Mouse (Mus musculus) heart, adult 18-20 months (tissue): ENCODE results near the gene Actr10. TPM values are rescaled to one million over a fixed set of nuclear protein-coding genes. Genes with fewer than 3 reads are reported as not detected.

Experiments used
- DNase-seq, 2 experiments: peaks; one replicate each; pipeline ENCODE4 v3.0.0; 2021 to 2022; ENCODE audit warnings: mixed read lengths in 1 of 2
- total RNA-seq, 2 experiments: library from RNA; stranded (reverse); gene quantifications; 2 replicates each; pipeline ENCODE4 v1.2.3; 2021

Actr10 gene
- total RNA-seq, 2 experiments from 2014 or later, result 131 to 141 TPM

DNA sequence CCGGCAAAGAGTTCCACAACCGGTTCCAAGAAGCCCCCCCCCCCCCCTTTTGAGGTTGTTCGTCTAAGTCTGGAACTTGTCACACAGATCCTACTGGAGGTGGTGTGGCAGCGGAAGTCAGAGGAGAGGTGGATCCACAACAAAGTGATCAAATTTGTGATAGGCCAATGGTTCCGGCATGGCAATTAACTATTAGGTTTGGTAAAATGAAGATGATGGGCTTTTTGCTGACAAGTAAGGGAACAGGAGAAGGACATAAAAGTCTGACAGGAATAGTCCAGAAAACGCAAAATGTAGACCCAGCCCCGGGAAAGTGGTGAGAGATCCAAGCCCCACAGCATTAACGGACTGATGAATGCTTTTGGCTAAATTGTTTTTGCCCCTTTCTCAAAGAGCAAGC is 29.9 kb downstream of the Actr10 start:
- no peak for DNase-seq

DNA sequence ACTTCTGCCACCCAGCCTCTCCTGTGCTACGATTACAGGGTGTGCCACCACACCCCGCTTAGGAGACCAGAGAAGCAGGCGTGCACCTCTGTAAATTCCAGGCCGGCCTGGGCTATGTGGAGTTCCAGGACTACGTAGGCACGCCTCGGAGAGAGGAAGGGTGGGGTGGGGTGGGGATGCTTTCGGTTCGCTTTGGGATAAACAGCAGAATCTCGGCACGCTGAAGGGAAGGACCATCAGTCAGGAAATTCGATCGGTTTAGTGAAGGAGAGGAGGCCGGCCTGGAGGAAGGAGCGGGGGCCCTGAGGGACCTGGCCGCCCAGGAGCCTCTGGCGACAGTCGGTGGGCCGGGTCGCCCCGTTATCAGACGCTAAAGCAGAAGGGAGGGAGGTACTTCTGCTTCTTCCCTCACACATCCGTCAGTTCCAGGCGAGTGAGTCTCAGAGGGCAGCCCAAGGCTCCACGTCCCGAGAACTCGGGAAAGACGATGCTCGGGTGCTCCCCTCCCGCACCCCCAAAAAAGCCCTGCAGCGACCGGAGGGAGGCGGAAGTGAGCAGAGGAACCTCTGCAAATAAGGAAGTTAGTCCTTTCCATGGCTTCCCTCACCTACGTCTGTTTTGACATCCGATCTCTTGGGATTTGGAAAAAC is 30.6 kb downstream of the Actr10 start:
- peak; percentile 86 to 90 for DNase-seq

DNA sequence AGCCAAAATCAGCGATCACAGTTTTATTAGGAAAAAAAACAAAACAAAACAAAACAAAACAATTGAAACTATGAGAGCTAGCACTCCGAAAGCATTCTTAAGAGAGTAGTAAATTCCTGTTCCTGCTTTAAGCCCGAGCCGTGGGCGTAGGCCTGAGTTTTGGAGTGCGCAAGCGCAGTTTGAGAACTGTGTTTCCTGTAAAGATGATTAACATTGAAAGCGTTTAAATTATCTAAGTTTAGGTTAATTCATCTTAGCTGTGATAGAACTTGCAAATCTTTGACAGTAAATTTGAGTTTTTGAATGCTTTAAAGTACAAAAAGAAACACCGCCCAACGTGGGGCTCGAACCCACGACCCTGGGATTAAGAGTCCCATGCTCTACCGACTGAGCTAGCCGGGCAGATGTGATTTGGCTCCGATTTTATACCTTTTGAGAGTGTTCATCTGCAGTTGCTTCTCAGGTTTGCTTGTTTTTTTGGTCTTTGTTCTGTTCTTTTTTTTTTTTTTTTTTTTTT is 31.2 kb downstream of the Actr10 start:
- DNase-seq, result peak; percentile 88 to 95

DNA sequence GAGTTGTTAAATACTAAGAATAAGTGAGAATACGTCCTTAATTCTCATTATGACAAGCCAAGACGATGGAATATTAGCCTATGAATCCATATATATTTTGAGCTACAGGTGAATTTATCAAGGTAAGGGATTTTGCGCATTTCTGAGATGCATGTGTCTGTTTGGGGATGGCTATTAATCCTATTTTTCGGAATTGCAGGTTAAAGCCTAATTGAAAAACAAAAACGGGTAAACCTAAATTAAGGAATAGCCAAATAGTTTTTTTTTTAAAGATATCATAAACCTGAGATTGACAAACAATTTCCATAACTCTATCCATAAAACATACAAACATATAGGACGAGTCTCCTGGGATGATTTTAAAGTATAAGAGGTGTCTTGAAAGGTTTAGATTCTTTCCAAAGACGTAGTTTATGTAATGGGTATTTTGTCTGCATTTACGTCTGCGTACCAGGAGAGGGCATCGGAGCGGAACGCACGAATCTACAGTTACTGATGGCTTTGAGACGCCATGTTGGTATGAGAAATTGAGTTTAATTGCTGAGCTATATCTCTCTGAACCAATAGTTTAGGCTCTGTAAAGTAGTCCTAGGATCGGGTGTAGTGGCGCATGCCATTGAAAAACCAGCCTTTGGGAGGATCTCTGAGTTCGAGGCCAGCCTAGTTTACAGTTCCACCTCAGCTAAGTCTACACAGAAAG is 32.0 kb downstream of the Actr10 start:
- DNase-seq, result peak; percentile 71 to 76

DNA sequence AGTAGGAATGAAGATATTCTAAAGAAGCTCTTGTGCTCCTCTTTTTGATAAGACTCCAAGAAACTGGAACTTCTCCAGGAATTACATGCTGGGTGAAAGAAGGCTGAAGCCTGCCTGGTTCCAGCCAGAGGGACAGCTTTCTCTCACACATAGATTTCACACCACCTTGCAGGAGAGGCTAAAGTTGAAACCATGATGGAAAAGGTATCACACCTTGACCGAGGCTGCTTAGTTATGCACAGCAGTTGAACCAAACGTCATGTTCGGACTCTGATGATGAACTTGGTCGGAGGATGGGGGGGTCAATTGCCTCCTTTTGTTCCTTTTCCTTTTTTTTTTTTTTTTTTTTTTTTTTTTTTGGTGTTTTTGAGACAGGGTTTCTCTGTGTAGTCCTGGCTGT is 36.2 kb downstream of the Actr10 start:
- DNase-seq, result no peak

DNA sequence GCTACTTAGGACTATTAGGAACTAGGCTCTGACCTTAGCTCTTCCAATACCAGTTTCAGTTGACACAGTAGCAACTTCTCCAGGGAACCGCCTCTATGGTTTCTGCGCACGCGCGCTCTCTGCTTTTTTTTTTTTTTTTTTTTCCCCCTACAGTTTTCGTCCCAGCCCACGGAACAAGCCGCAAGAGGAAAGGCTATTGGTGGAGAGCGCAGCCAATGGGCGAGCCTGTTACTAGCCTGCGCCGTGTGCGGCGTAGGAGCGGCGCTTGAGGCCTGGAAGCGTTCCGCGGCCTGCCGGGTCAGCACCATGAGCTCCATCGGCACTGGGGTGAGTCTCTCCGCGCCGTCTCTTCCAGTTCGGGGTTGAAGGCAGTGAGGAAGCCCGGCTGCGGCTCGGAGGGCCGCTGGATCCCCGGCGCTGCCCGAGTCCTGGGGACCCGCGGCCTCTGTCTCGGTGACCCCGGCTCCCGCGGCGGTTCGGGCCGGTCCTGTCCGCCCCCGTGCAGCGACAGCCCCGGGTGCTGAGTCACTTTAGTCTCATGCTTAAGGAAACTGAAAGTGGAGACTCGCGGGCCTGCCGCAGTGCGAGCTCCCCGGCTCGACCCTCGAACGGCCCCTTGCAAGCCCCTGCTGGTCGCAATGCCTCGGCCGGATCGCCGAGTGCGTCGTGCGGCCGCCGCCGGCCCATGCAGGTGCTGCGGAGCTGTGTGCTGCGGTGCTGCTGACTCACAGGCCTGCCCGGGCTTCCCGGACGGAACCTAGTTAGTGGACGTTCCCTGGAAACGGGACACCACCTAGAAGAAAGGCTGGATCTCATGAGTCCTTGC is 37.0 kb downstream of the Actr10 start, which contains the start of gene Psma3:
Gene Psma3 (plus strand): TSS at position 181 of the 826 bp plus-strand sequence.
- peak; percentile 93 to 96 for DNase-seq

DNA sequence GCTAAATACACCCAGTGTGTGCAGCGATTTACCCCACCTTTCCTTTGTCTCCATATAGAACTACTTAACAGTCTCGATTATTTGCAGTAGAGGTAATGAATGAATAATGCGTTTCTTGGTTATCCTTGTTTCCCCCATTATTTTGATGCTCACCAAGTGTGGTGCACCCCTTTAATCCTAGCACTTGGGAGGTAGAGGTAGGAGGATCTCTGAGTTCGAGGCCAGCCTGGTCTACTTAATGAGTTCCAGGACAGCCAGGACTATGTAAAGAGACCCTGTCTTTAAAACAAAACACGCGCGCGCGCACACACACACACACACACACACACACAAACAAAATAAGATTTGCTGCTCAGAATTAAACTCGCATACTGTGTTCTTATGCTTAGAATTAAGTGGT is 37.7 kb downstream of the Actr10 start:
- DNase-seq, result no peak

DNA sequence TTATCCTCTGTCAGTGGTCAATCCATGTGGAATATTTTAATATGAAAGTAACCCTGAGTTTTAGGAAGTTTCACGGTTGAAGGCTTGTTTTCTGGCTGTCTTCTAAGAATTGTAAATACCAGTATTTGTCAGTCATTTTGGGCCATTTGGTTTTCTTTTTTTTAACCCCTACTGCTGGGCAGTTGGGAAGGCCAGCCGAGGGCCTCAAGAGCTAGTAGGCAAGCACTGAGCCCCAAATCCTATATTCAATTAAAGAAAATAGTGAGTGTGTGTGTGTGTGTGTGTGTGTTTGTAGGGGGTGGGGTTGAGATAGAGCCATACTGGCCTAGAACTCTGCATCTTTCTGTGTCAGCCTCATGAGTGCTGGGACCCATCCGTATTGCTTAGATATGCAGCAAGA is 38.2 kb downstream of the Actr10 start:
- no peak for DNase-seq

DNA sequence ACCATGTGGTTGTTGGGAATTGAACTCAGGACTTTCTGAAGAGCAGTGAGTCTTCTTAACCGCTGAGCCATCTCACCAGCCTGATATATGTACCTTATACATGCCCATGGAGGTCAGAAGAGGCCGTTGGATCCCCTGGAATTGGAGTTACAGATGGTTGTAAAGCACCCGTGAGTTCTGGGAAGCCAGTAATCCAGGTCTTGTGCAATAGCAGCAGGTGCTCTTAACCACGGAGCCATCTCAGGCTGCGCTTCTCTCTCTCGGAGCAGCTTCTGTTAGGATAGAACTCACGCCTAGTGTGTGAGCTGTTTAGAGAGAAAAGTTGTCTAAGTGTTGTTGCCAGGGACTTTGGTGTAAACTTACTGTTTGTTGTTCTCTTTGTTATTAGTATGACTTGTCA is 40.7 kb downstream of the Actr10 start:
- no peak for DNase-seq

DNA sequence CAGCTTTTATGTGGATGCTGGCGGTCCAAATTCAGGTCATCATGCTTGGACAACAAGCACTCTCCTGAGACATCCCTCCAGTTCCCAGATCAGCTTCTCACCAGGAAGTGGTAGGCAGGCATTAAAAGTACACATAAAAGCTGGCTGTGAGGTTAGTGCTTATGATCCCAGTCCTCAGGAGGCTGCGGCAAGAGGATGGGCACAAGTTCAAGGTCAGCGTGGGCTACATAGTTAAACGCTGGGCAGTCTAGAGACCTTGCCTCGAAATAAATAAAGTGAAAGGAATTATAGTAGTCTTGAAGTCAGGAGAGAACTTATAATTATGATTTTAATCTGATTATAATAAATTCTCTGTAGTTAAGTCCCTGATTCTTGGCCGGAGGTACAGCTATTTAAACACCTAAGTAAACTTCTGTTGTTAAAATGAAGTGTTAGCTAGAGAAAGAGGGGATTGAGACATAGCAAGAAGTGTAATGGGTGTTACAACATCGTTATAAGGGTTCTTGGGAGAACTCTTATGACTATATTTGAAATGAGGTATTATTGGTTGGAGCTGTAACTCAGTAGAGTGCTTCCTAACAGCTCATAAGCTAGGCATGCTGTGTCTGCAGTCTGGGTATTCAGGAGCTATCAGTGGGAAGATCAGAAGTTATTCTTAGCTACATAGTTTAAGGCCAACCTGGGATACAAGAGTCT is 47.3 kb downstream of the Actr10 start:
- DNase-seq, result no peak

DNA sequence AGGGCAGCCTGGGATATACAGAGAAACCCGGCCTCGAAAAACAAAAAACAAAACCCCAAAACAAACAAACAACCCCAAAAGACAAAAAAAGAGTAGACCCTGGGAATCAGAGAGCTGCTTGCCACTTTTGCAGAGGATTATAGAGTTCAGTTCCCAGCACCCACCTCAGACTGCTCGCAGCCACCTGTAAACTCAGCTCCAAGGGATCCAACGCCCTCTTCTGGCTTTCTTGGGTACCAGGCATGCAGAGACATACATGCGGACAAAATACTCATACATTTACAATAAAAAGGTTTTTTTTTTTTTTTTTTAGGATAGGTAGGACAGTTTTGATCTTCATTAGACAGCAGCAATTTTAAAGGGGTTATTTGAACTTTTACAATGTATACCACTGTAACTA is 59.6 kb downstream of the Actr10 start:
- no peak for DNase-seq

DNA sequence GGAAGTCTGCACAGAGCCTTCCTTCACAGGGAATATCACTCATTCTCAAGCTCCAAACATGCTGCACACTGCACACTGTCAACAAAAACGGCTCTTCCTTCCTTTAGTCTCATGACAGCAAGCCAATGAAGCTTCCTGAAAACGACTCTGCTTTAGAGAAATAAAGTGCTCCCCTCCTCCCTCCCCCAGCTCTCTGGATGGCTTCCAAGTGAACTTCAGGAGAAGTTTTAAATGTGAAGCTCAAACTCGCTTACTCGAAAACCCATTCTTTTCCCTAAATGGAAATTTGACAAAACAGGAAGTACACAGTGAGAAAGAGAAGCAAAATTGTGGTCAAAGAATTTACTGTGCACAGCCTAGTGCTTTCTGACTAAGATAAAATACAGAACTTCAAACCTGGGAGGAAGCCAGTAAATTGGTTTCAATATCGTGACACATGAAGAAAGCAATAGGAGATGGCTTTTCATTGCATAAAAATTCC is 61.8 kb downstream of the Actr10 start:
- DNase-seq, result peak; percentile 71 to 79

DNA sequence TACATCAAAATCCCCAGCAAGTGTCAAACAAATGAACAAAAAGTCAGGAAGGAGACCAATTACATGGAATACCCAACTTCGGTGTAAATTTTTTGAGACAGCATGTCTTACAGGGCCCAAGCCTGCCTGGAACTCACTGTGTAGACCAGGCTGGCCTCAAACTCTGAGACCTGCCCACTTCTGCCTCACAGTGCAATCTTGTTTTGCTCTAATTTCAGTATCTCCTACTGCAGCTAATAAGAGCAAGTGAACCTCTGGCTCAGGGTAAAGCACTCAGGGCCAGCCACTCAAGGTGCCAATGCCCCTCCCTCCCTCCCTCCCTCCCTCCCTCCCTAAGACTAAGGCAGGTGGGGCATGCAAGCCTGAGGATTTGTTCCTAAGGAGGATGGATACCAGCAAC is 62.7 kb downstream of the Actr10 start:
- no peak for DNase-seq

DNA sequence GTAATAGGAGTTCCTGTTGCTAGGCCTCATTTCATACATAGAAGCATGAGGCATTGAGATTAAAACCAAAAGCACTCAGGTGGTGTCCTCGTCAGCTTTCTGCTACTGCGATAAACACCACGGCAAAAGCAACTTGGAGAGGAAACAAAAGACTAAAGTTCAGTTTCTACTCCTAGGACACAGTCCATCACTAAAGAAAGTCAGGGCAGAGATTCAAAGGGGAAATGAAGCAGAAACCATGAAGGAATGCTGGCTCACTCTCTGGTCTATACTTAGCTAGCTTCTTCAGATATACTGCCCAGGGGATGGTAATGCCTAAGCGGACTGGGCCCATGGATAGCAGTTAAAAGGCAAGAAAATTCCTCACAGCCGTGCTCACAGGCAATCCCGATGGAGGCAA is 63.8 kb downstream of the Actr10 start:
- DNase-seq, result no peak

DNA sequence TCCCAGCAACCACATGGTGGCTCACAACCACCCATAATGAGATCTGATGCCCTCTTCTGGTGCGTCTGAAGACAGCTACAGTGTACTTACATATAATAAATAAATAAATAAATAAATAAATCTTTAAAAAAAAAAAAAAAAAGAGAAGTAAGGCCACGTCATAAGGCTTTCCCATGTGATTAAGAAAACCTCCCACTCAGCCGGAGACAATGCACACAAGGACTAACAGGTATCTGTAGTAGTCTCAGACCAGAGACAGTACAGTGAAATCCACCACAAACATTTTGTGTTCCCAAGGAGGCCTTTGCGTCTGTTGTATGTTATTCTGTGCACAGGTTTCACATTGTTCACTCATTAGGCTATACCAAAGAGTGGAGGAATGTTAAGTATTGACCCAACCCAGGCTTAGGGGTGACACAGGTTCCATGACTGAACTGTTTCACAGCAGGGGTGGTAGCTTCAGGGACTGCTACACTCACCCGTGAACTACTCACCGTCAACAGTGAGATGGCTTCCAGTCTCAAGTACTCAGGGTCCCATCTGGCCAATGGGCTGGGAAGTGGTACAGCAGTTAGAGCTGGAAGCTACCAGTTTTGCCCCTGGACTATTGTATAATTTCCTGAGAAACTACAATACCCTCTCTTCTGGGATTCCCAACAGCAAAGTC is 66.2 kb downstream of the Actr10 start:
- DNase-seq, result no peak

DNA sequence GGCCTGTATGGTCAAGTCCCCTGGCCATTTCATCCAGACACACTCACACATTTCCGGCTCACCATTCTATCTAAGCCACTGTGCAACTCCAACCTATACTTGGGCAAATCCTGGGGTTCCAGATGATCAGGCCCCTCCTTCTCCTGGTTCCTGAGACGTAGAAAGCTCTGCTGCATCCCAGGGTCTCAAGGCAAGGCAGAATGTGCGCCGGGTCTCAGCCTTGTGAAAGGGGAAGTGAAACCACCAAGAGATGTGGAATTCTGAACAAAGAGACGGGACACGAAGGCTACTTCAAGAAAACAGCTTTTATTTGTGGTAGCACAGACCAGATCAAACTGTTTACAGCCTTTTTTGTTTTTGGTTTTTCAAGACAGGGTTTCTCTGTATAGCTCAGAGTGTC is 68.5 kb downstream of the Actr10 start:
- no peak for DNase-seq

DNA sequence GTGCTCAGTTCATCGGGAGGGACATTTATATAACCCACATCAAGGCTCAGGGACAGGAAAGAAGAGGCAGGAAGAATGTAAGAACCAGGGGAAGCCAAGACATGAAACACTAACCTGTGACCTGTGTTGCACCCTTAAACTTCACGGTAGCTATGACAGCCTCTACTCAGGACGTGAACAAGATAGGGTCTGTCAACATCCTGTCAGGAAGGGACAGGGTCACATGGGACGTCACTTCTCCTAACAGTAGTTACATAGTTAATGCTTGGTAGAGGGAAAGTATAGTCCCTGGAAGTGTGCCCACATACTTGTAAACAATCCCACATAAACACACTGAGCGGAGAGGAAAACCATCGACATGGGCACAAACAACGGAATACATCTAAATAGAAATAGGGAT is 69.2 kb downstream of the Actr10 start:
- no peak for DNase-seq

DNA sequence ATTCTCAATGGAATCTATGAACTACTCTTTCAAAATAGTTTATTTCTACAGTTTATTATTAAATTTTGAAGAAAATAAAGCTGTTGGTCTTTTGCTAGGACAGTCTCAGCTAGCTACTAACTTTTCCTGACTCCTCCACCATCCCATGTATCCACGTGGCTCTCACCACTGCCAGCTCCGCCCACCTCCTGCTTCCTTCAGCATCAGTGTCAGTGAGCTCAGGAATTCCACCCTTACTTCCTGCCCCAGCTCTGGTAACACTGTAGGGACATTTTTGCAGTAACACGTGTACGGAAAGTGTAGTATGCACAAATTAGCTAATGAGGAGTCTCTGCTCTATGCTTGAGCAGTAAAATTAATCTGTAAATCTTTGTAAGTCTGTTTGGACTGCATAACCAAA is 72.1 kb downstream of the Actr10 start:
- peak; percentile 62 to 82 for DNase-seq
